Mouse (Mus musculus) megakaryocyte-erythroid progenitor cell, adult 5-6 weeks (primary cell): ENCODE data around the gene Eaf2. TPM values are rescaled to one million over a fixed set of nuclear protein-coding genes. Genes with fewer than 3 reads are reported as not detected.
"Not testable (repeated sequence)": the region's sequence is repeated elsewhere in the genome, so short reads cannot be mapped to it uniquely, and the experiment has no call there.

Source experiments
- ATAC-seq: replicated peaks from 2 replicates; pipeline ENCODE4 v1.8.0; 2016; ENCODE audit warnings: mild to moderate bottlenecking, inconsistent platforms; ENCODE audit not compliant: severe bottlenecking, poor library complexity, low FRiP score, low TSS enrichment
- total RNA-seq, 2 experiments: library from RNA; stranded (forward) in 1 of 2; stranded (reverse) in 1 of 2; fragments of 200-1000, 215-1000 nt in 1 of 2; fragments of >200 nt in 1 of 2; fragmentation: Nextera tagmentation in 1 of 2; gene quantifications; 2 replicates each; pipeline ENCODE4 v1.2.3; 2014 to 2017

The Eaf2 gene
- total RNA-seq, 2 experiments from 2014 or later = 0.17 TPM; not detected in 1

- no peak for ATAC-seq
Measured at GRCm38 (mm10) chr16:36869442-36869841, 5.4 kb downstream of the Eaf2 start.

GRCm38 (mm10) chr16:36863585-36863984 lies 11.2 kb downstream of the Eaf2 start:
- peak; percentile 59; the same call in 1 of the 2 replicates for ATAC-seq

GRCm38 (mm10) chr16:36851202-36851601 lies 23.6 kb downstream of the Eaf2 start:
- no peak for ATAC-seq

- not testable (repeated sequence) for ATAC-seq
Measured at GRCm38 (mm10) chr16:36846894-36847293, 27.9 kb downstream of the Eaf2 start.

- ATAC-seq = no peak
Measured at GRCm38 (mm10) chr16:36828820-36829219, 46.0 kb downstream of the Eaf2 start.

GRCm38 (mm10) chr16:36828054-36828786 lies 46.6 kb downstream of the Eaf2 start, which contains the start of gene Iqcb1:
TSS of gene Iqcb1 (plus strand) at chr16:36828385.
- ATAC-seq = peak; percentile 99

GRCm38 (mm10) chr16:36827611-36828053 lies 47.2 kb downstream of the Eaf2 start:
- ATAC-seq = peak; percentile 66

- ATAC-seq = no peak
Measured at GRCm38 (mm10) chr16:36821474-36821873, 53.3 kb downstream of the Eaf2 start.

- ATAC-seq = no peak
Measured at GRCm38 (mm10) chr16:36820747-36821146, 54.1 kb downstream of the Eaf2 start.

- no peak for ATAC-seq
Measured at GRCm38 (mm10) chr16:36820016-36820415, 54.8 kb downstream of the Eaf2 start.

- ATAC-seq = peak; percentile 98
Measured at GRCm38 (mm10) chr16:36817321-36817926, 57.4 kb downstream of the Eaf2 start.

- ATAC-seq = no peak
Measured at GRCm38 (mm10) chr16:36816916-36817315, 57.9 kb downstream of the Eaf2 start.

- ATAC-seq = 0 out of 2 replicates have a peak, but pooled peaks have one; percentile 13
Measured at GRCm38 (mm10) chr16:36813680-36814079, 61.1 kb downstream of the Eaf2 start.

GRCm38 (mm10) chr16:36808616-36809015 lies 66.2 kb downstream of the Eaf2 start:
- no peak for ATAC-seq

GRCm38 (mm10) chr16:36802361-36802760 lies 72.4 kb downstream of the Eaf2 start:
- ATAC-seq = no peak

GRCm38 (mm10) chr16:36798334-36798733 lies 76.5 kb downstream of the Eaf2 start:
- no peak for ATAC-seq

GRCm38 (mm10) chr16:36794976-36795375 lies 79.8 kb downstream of the Eaf2 start:
- ATAC-seq = no peak

GRCm38 (mm10) chr16:36790166-36790565 lies 84.6 kb downstream of the Eaf2 start:
- ATAC-seq = no peak

- ATAC-seq = no peak
Measured at GRCm38 (mm10) chr16:36786466-36786865, 88.3 kb downstream of the Eaf2 start.

- ATAC-seq = no peak
Measured at GRCm38 (mm10) chr16:36784594-36785313, 90.0 kb downstream of the Eaf2 start, which contains the start of gene Slc15a2. TSS of gene Slc15a2 (minus strand) at chr16:36784962.
